Mouse (Mus musculus) ES-CJ7 (cell line): ENCODE data around the gene Rexo1.

Source experiments
- DNase-seq: peaks from one replicate; pipeline ENCODE4 v3.0.0; 2011; ENCODE audit warnings: low read depth, low spot score

Gene Rexo1

DNA sequence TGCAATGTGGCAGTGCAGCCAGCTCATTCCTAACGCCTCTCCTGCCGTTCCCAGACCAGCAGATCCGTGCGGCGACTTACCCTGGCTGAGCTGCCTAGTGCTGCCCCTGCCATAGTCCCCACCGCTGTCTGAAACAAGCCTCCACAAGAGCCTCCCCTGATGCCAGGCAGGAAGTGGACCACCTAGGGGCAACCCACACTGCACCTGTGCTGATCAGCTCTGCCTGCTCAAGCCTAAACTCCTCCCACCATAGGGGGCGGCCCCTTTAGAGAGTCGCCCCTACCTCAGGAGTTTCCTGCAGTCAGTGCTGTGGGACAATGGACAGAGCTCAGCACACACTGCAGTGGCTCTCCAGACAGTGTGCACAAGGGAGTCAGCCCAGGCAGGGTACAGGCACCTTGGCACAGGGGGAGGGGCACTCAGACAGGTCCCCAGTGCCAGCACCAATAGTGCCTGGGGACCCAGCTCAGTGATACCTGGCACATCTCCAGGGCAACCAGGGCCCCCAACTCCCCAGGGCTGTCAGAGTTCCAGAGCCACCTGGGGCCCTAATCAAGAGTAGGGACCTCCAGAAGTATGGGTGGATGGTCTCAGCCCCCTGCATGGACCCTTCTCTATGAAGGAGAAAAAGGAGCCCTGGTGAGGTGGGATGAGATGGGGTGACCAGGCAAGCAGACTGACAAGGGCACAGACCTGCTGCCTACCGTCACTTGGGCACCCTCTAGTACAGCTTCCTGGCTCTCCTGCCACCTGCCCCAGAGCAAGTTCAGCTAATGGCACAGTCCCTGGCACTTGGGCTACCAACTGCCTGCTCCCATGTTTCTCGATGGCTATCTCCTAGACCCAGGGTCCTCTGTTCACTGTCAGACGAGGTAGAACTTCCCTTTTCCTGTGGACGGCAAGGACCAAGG is 23.5 kb upstream of the Rexo1 start:
- DNase-seq, result no peak

- DNase-seq, result peak; percentile 72
These were observed 22.7 kb upstream of the Rexo1 start for GRCm38 (mm10) chr10:80584045-80584488.

GRCm38 (mm10) chr10:80583047-80583446 is 21.7 kb upstream of the Rexo1 start:
- no peak for DNase-seq

- peak; percentile 97 for DNase-seq
These were observed 17.6 kb upstream of the Rexo1 start for GRCm38 (mm10) chr10:80578911-80579310.

DNA sequence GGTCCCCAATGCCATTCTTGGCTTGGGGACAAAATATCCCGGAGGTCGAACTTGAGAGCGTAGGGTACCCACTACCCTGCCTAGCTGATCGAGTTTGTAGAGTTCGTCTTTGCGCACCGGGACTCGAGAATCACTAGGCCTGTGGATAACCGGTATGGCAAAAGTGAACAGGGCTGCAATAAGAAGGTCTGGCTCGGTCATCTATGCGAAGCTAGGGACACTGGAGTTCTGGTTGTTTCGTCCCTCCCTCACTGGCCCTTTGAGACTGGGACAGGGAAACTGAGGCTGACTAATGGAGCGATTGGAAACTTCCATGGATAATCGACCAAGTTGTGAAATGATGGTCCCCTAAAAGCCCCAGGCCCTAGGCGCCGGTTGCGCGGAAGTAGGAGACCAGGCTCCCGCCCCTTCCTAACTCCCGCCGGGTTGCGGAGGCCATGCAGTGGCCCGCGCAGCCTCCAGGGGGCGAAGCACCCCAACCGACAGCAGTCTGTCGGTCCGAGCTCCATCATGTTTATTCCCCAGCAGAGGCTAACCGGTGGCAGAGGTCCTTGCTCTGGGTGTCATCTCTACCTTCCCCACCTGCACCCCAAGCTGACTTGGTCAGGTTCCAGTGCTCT is 16.9 kb upstream of the Rexo1 start:
- DNase-seq, result peak; percentile 90

DNA sequence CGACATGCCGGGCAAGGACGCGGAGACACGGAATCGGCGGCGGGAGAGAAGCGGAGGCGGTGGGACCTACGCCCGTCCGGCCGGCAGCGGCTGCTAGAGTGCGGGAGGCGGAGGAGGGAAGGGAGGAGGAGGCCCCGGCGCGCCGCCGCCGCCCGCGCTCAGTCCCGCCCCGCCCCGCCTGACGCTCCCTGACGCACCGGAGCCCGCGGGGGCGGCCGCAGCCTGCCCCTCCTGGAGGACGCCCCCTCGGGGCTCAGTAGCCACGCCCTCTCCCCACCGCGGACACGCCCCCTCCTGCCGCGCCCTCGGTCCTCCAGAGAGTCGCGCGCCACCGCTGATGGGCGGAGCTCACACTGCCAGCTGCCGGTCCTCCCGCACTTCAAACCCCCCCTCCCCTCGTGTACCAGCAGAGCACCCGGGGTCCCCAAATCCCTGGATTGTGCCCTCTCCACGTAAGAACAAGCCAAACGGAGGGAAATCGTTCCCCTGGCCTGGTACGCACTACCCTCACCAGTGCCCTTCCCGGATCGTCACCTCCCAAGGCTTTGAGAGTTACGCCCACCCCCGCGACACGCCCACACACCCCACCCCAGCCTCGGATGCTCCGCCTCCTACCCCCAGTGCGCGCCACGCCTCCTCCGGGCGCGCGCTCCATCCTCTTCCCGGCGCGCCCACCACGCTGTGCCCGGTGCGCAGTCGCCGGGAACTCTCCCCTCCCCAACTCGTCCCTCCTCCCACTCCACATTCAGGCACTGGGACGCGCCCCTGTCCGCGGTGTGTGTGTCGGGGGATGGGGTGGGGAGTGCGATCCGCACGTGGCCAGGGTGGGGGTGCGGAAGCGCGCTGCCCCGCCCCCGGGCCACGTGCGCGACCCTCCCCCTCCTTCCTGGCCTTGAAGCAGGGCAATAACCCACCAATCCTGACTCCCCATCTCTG is 16.1 kb upstream of the Rexo1 start, which contains the start of gene Klf16:
Gene Klf16 (minus strand): TSS at position 127 of the 936 bp plus-strand sequence.
- peak; percentile 98 for DNase-seq

DNA sequence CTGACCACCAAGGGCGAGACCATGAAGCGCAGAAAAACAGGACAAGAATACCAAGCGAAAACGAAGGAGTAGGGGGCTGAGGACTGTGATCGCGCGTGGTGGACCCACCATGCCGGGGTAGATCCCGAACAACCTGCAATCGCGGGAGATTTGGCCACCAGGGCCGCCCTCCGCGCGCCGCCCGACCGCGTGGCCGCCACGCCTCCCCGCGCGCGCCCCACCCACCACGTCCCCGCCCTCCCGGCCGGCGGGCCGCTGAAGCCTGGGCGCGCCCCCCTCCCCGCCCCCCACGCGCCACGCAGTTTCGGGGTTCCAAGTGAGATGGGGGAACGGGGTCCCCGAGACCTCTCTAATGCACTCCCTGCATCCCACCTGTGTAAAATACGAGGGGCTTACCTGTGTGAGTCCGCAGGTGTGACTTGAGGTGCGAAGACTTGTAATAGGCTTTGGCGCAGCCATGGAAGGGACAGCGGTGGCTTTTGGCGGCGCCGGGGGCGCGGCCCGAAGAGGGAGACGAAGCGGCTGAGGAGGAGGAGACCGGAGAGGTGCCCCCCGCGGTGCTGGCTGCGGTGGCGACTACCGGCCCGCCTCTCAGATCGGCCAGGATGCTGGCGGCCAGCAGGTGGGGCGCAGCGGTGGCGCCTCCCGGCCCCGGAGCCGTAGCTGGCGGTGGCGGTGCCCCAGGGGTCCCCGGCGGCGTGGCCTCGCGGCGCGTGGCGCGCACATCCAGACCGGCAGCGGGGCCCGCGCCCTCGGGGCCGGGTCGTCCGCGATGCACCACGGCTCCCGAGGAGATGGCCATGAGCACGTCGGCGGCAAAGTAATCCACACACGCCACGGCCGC is 15.2 kb upstream of the Rexo1 start:
- peak; percentile 53 for DNase-seq

- no peak for DNase-seq
These were observed 14.6 kb upstream of the Rexo1 start for GRCm38 (mm10) chr10:80575925-80576324.

- DNase-seq, result no peak
These were observed 13.5 kb upstream of the Rexo1 start for GRCm38 (mm10) chr10:80574896-80575295.

GRCm38 (mm10) chr10:80573944-80574343 is 12.6 kb upstream of the Rexo1 start:
- DNase-seq, result no peak

GRCm38 (mm10) chr10:80572477-80572876 is 11.1 kb upstream of the Rexo1 start:
- DNase-seq, result no peak

DNA sequence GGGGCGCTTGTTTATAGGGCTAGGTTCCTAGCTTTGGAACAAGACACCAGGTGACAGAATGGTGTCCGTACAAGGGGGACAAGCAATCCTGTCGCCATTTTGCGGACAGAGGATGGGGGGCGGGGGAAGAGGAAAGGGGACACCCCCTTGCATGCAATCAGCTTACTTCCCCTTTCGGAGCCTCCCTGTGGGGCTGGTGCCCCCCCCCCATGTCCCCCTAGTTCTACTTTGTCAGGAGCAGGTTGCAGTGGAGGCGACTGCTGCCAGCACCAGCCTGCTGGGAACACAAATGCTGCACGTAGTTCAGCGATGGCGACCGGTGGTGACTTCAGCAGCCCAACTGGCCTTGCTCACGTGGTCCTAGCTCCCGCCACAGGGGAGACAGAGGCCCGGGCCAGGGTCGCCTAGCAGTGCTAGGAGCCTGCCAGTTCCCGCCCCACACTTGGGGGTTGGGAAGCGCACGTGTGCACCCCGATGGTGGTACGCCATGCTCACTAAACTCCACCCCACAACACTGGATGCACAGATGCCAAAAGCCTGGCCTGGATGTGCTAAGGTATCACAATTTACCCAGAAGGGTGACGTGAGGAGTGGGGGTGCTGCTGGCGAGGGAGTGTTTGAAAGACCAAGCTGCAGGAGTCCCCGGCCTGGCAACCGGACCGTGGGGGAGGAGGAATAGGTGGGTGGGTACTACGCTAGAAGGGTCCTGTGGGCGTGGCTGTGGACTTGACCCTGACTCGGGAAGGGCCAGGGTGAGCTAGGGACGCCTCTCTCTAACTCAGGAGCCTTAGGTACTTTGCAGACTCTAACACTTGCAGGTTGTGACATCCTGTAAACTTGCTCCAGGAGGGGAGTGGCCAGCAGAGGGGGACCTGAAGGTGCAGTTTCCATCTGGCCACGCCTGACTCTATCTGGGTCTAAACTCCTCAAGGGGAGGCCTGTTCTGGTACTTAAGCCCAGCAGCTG is 9.8 kb upstream of the Rexo1 start:
- peak; percentile 56 for DNase-seq

DNA sequence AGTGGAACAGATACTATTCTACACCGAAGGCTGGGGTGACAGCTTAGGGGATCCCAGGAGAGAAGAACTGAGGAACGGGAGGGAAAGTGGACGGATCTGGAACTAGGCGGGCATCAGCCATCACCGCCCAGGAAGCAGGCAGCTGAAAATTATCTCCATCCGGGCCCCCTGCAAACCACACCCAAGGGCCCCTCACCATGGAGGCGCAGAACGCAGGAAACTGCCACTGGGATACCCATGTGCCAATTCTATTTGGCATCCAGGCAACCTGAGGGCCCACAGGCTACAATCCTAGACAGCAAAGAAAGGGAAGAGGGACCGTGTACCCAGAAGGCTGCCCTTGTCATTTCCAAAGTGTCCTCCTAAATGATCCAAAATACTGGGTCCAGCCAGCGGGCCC is 9.1 kb upstream of the Rexo1 start:
- no peak for DNase-seq

DNA sequence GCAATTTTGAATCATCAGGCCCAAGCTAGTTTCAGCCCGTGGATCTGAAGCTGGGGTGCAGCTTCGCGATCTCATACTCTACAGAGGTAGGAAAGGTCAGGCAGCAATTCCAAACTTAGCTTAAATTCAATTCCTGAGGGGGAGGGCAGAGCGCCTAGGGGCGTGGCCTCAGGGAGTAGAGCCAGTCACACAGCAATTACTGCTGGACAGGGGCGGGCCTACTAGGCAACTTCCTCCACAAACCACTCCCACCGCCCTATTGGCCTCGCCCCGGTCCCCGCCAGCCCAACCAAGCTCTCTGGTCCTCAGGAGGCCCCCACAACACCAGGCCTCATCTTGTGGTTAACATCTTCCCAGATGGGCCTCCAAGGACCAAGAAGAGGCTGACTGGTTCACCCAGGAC is 8.3 kb upstream of the Rexo1 start:
- peak; percentile 85 for DNase-seq

GRCm38 (mm10) chr10:80568876-80569275 is 7.5 kb upstream of the Rexo1 start:
- no peak for DNase-seq

GRCm38 (mm10) chr10:80566375-80567092 is 5.2 kb upstream of the Rexo1 start:
- peak; percentile 93 for DNase-seq

DNA sequence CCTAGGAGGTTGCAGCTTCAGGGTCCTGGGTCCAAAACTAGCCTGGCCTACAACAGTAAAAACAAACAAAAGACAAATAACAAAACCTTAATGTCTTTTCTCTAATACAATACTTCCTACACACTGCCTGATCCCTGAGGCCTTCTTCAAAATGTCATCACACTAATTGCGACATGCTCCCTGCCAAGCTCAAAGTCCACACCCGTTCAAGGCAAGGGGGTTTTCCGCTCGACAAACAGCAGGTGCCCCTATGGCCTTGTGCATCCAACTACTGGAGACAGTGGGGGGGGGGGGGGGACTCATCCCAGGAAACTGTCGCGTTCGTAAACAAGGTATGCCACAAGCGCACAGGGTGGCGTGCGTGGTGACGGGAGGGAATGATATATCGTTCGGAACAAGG is 739 bp downstream of the Rexo1 start:
- DNase-seq, result no peak

GRCm38 (mm10) chr10:80559431-80559830 is 1.9 kb downstream of the Rexo1 start:
- DNase-seq, result no peak
